Mouse (Mus musculus) embryonic stem cell, embryonic (primary cell): ENCODE measurements at regions not wholly inside any gene's neighbourhood (a gene's known extent, or its start where the extent isn't known, plus 50 kb on each side); places are given as distances from the start of the nearest gene placed in this dataset.
"Not testable (repeated sequence)": the region's sequence is repeated elsewhere in the genome, so short reads cannot be mapped to it uniquely, and the experiment has no call there.

Source experiments
- CTCF ChIA-PET, 4 experiments: fragments of 300-600 bp in 2 of 4; fragments of 350-600 bp in 2 of 4; sonication (Branson Sonifier 250); formaldehyde crosslinking; loops; one replicate each; lab custom pipeline; 2022; ENCODE audit warnings: inconsistent platforms in 2 of 4; lab: Charles Lee
- POLR2A ChIA-PET, 4 experiments: fragments of 300-600 bp in 2 of 4; fragments of 350-600 bp in 2 of 4; sonication (Branson Sonifier 250); formaldehyde crosslinking; loops; one replicate each; lab custom pipeline; 2022; ENCODE audit warnings: antibody characterized with exemption in 4 of 4, inconsistent platforms in 1 of 4; lab: Charles Lee

DNA sequence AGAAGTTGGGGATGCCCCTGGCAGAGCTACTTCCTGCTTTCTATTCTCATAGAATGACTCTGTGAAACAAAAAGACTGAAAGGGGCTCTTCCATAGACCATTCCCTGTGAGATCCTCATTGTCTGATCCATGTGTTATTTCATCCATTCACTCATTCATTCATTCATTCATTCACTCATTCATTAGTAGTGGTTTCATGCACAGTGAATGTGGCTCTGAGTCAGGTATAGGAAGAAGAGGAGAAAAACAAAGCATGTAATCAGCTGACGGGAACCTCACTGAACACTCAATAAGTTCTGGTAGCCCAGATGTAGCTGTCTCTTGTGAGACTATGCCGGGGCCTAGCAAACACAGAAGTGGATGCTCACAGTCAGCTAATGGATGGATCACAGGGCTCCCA lies 217.0 kb downstream of the Gm31371 start:
- CTCF ChIA-PET: not testable (repeated sequence)

DNA sequence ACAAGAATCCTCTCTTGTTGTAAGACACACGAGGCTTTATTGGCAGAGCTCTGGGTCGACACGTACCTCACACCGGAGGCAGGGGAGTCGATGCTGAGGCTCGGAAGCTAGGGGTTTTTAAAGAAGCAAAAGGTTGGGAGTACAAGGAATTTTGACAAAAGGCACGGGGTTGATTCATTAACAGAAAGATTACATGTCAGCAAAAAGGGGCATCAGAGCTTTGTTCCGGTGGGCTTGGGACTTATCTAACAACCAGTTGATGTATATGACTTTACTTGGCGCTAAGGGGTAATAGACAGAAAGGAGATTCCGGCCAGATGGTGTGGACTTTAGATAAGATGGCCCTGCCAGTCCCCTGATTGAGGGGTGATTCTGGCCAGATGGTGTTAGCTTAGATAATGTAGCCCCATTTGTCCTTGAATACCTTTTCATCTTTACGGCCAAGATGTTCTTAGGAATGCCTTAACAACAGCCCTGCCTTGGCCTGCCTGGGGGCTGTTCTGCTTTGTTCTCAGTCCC lies 218.3 kb downstream of the Gm31371 start:
- POLR2A ChIA-PET, CTCF ChIA-PET: not testable (repeated sequence)

More for the DNA sequence above, 217.0 kb downstream of the Gm31371 start:
- POLR2A ChIA-PET: not testable (repeated sequence)

DNA sequence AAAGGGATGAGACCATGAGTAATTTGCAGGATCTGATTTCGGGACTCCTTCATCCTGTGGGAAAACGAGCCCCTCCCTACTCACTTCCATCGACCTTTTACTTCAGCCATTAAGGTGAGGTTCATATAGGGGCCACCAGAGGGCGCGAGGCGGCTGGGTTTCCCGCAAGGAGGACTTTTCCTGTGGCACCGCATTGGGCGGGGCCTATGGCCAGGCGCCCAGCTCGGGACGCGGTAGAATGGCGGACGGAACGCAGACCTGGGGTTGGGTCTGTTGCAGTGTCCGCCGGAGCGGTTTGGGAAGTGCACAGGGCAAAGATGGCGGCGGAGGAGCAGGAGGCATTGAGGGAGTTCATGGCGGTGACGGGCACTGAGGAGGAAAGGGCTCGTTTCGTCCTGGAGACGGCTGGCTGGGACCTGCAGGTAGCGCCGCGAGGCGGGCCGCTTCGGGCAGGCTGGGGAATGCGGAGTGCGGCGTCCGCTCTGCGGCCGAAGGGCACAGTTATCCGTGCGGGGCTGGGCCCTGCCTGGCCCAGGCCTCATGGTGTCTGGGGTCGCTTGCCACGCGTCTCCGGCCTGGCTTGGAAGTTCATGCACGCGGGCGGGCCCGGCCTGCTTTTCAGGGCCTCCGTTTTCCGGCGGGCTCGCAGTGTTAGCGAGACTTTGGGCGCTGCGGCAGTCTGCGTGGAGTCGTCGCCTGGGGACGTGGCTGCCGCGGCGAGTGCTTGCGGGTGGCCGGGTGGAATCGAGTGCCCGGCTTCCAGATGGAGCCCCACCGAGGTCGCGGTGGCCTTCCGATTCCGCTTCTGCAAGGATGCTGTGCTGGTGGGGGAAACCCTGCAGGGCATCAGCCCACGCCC lies 219.1 kb downstream of the Gm31371 start:
- CTCF ChIA-PET, POLR2A ChIA-PET: not testable (repeated sequence)

DNA sequence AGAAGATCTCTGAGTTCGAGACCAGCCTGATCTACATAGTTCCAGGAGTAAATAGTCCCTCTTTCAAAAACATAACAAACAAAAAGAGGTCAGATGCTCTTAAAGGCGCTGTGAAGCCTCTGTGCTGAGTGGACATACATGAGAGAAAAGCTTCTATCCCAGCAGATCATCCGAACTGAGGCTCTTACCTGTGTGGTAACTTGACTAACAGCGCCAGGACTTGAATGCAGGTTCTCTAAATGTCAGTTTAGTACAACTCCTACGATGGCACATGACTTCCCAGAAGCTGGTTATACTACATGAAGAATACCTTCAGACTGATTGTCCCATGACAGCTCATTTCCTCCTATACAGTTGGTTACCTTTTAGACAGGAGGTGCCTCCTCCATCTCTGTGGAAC lies 220.4 kb downstream of the Gm31371 start:
- POLR2A ChIA-PET, CTCF ChIA-PET: not testable (repeated sequence)

DNA sequence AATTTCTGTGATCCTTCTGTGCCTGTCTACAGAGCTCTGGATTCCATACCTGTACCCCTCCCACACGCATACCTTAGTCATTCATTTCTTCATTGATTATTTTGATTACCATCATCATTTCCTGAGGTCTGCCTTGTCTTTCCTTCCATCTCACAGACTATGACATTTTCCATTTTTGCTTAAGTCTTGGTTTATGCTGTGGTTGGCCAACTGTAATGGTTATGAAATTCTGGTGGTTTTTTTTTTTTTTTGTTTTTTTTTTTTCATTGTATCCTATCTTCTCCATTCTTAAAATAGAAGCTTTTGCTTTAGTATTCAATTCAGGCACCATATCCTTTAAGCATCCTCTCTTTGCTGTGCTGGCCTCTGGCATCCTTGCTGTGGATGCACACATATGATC lies 227.4 kb downstream of the Gm15319 start:
- POLR2A ChIA-PET, CTCF ChIA-PET: not testable (repeated sequence)

DNA sequence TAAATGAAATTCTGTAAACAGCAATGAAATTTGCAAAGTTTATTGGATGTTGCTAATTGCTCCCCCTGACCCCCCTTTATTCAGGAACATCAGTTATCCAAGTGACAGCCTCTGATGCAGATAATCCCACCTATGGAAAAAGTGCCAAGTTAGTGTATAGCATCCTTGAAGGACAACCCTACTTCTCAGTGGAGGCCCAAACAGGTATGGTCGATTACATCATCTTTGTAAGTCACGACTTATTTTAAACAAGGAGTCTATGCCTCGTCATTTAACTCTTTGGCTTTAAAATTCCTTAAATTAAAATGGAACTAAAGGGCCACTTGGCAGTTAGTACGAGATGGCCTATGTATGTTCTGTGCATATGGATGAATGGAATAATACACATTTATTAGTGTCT lies 217.6 kb downstream of the Gm15319 start:
- CTCF ChIA-PET, POLR2A ChIA-PET: not testable (repeated sequence)

DNA sequence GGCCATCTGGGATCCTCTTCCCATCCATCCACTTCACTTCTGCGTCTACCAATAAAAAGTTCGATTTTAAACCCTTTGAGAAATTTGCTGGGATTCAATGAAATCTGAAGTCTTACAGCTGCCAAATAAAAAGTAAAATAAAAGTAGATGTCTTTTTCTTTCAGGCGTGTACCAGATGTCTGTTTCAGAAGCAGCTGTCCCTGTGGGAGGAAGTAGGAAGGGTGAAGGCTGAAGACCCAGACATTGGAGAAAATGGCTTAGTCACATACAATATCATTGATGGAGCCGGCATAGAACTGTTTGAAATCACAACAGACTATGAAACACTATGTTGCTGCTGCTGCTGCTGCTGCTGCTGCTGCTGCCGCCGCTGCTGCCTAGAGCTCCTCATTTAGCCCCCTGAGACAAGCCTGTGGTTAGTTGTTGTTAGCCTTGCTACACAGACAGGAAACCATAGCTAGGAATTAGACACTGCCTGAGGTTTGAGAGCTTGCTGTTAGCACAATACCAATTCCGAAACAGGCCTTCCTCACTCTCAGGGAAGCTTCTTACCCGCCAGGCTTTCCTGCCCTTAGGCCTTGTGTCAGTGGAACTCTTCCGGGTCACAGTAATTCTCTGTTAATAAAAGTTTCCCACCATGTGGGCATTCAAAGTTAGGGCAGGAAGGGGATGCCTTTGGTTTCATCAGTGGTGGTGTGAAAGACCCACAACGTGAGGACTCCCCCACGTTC lies 211.5 kb downstream of the Gm15319 start:
- CTCF ChIA-PET, POLR2A ChIA-PET: not testable (repeated sequence)

DNA sequence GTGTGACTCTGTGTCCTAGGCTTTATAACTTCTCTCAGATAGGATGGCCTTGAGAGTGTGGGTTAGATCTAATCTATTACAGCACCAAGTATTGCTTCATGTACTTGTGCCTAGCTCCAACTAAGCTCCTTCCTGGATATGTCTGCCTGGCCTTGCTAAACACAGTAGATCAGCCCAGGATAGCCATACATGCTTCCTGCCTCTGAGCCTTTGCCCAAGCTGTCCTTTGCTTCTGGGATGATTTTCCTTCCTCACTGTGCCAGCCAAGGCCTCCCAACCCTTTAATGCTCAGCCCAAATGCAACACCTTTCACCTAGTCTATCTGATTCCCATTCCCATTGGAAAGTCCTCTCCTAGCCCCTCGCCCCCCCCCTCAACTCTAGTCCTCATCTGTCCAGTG lies 208.9 kb downstream of the Gm15319 start:
- CTCF ChIA-PET, POLR2A ChIA-PET: not testable (repeated sequence)
